Mouse (Mus musculus): ENCODE results near the gene 1700061G19Rik. TPM values are rescaled to one million over a fixed set of nuclear protein-coding genes. Genes with fewer than 3 reads are reported as not detected.

The 1700061G19Rik gene
- polyA plus RNA-seq, 1 experiment from 2014 or later, result 0.19 TPM

GRCm38 (mm10) chr17:56934545-56935330 is 59.5 kb downstream of the 1700061G19Rik start:
- under 1% methylated on average over 45 of the region's 45 CpGs for WGBS
- peak; percentile 75 for ATAC-seq

GRCm38 (mm10) chr17:56935363-56936131 is 60.3 kb downstream of the 1700061G19Rik start, which contains the start of gene Mllt1:
Gene Mllt1 (minus strand): TSS chr17:56935415.
- peak; percentile 99 for ATAC-seq
- 4% methylated on average over 69 of the region's 76 CpGs for WGBS

More at GRCm38 (mm10) chr17:56934545-56935330, 59.5 kb downstream of the 1700061G19Rik start:
- H3K4me2 ChIP-seq (replicated peaks), result peak overlapping the region; percentile 90
- peak overlapping the region; percentile 95 for H3K9ac ChIP-seq
- peak overlapping the region; percentile 80 for H3K27ac ChIP-seq
- peak overlapping the region; percentile 94 for H3K4me3 ChIP-seq (replicated peaks)
- H3K9me3 ChIP-seq, result no peaks in the 10 kb centered on the region
- H3K27me3 ChIP-seq (replicated peaks), result no peaks in the 10 kb centered on the region
- H3K4me1 ChIP-seq (replicated peaks), result peaks cover 21% of the 10 kb centered on the region
- H3K36me3 ChIP-seq, result no peaks in the 10 kb centered on the region

GRCm38 (mm10) chr17:56936731-56937130 is 61.5 kb downstream of the 1700061G19Rik start:
- Histone ChIP-seq H3K4me1 (replicated peaks) (peaks cover 21% of the 10 kb centered on the region), H3K27ac (no peak overlapping the region), H3K9ac (no peak overlapping the region), H3K27me3 (replicated peaks) (no peaks in the 10 kb centered on the region), H3K36me3 (no peaks in the 10 kb centered on the region), H3K4me2 (replicated peaks) (no peak overlapping the region), H3K4me3 (replicated peaks) (no peak overlapping the region), H3K9me3 (no peaks in the 10 kb centered on the region)
- WGBS, result 92% methylated on average over 7 of the region's 7 CpGs
- no peak for ATAC-seq

More at GRCm38 (mm10) chr17:56935363-56936131, 60.3 kb downstream of the 1700061G19Rik start, which contains the start of gene Mllt1:
- Histone ChIP-seq H3K9me3 (no peaks in the 10 kb centered on the region), H3K4me1 (replicated peaks) (peaks cover 21% of the 10 kb centered on the region), H3K4me2 (replicated peaks) (peak within 1 kb of the TSS; percentile 90), H3K36me3 (no peaks in the 10 kb centered on the region), H3K27me3 (replicated peaks) (no peaks in the 10 kb centered on the region), H3K4me3 (replicated peaks) (peak within 1 kb of the TSS; percentile 94), H3K9ac (peak within 1 kb of the TSS; percentile 95), H3K27ac (peak within 1 kb of the TSS; percentile 80)

Other genes with a start within 250 kb of the 1700061G19Rik start
- gene Lonp1, start 248.6 kb upstream of the 1700061G19Rik start, polyA plus RNA-seq (2015; fragmentation: Nextera tagmentation; extraction: Ambion mirVana), result 62.6 and 70.0 TPM in 2 replicates
- gene Catsperd, start 247.3 kb upstream of the 1700061G19Rik start, polyA plus RNA-seq (2015; fragmentation: Nextera tagmentation; extraction: Ambion mirVana), result 0.48 and 0.68 TPM in 2 replicates
- gene Ranbp3, start 202.2 kb upstream of the 1700061G19Rik start, polyA plus RNA-seq (2015; fragmentation: Nextera tagmentation; extraction: Ambion mirVana), result 73.5 and 76.2 TPM in 2 replicates
- 471 and 522 TPM in 2 replicates for gene Ndufa11, start 157.7 kb upstream of the 1700061G19Rik start, polyA plus RNA-seq (2015; fragmentation: Nextera tagmentation; extraction: Ambion mirVana)
- gene Vmac, start 157.5 kb upstream of the 1700061G19Rik start, polyA plus RNA-seq (2015; fragmentation: Nextera tagmentation; extraction: Ambion mirVana), result 14.3 and 15.2 TPM in 2 replicates
- 9.9 and 10.7 TPM in 2 replicates for gene Nrtn, start 117.9 kb upstream of the 1700061G19Rik start, polyA plus RNA-seq (2015; fragmentation: Nextera tagmentation; extraction: Ambion mirVana)
- 38.7 and 42.8 TPM in 2 replicates for gene Dus3l, start 110.7 kb upstream of the 1700061G19Rik start, polyA plus RNA-seq (2015; fragmentation: Nextera tagmentation; extraction: Ambion mirVana)
- 1.2 and 1.6 TPM in 2 replicates for gene Prr22, start 105.2 kb upstream of the 1700061G19Rik start, polyA plus RNA-seq (2015; fragmentation: Nextera tagmentation; extraction: Ambion mirVana)
- gene Rfx2, start 44.5 kb upstream of the 1700061G19Rik start, polyA plus RNA-seq (2015; fragmentation: Nextera tagmentation; extraction: Ambion mirVana), result 3.1 and 4.4 TPM in 2 replicates
- not detected in 2 replicates for gene Acsbg2, start 1.0 kb upstream of the 1700061G19Rik start, polyA plus RNA-seq (2015; fragmentation: Nextera tagmentation; extraction: Ambion mirVana)
- 39.9 and 40.2 TPM in 2 replicates for gene Mllt1, start 59.9 kb downstream of the 1700061G19Rik start, polyA plus RNA-seq (2015; fragmentation: Nextera tagmentation; extraction: Ambion mirVana)
- gene Acer1, start 106.6 kb downstream of the 1700061G19Rik start, polyA plus RNA-seq (2015; fragmentation: Nextera tagmentation; extraction: Ambion mirVana), result 0.46 and 1.00 TPM in 2 replicates
- 149 and 166 TPM in 2 replicates for gene Clpp, start 114.8 kb downstream of the 1700061G19Rik start, polyA plus RNA-seq (2015; fragmentation: Nextera tagmentation; extraction: Ambion mirVana)
- 41.1 and 42.4 TPM in 2 replicates for gene Alkbh7, start 121.9 kb downstream of the 1700061G19Rik start, polyA plus RNA-seq (2015; fragmentation: Nextera tagmentation; extraction: Ambion mirVana)
- 0.45 TPM in 1 of 2 replicates, not detected in the other for gene Pspn, start 124.5 kb downstream of the 1700061G19Rik start, polyA plus RNA-seq (2015; fragmentation: Nextera tagmentation; extraction: Ambion mirVana)
- 60.0 and 61.8 TPM in 2 replicates for gene Gtf2f1, start 135.8 kb downstream of the 1700061G19Rik start, polyA plus RNA-seq (2015; fragmentation: Nextera tagmentation; extraction: Ambion mirVana)
- gene Gm17949, start 136.0 kb downstream of the 1700061G19Rik start, polyA plus RNA-seq (2015; fragmentation: Nextera tagmentation; extraction: Ambion mirVana), result 0.24 and 0.42 TPM in 2 replicates
- 37.5 and 38.9 TPM in 2 replicates for gene Khsrp, start 156.0 kb downstream of the 1700061G19Rik start, polyA plus RNA-seq (2015; fragmentation: Nextera tagmentation; extraction: Ambion mirVana)
- not detected in 2 replicates for gene Slc25a41, start 166.2 kb downstream of the 1700061G19Rik start, polyA plus RNA-seq (2015; fragmentation: Nextera tagmentation; extraction: Ambion mirVana)
- 90.2 and 91.6 TPM in 2 replicates for gene Crb3, start 183.6 kb downstream of the 1700061G19Rik start, polyA plus RNA-seq (2015; fragmentation: Nextera tagmentation; extraction: Ambion mirVana)
- 7.8 and 8.8 TPM in 2 replicates for gene Slc25a23, start 184.4 kb downstream of the 1700061G19Rik start, polyA plus RNA-seq (2015; fragmentation: Nextera tagmentation; extraction: Ambion mirVana)
- 6.5 and 6.7 TPM in 2 replicates for gene Dennd1c, start 203.0 kb downstream of the 1700061G19Rik start, polyA plus RNA-seq (2015; fragmentation: Nextera tagmentation; extraction: Ambion mirVana)
- gene Tubb4a, start 212.3 kb downstream of the 1700061G19Rik start, polyA plus RNA-seq (2015; fragmentation: Nextera tagmentation; extraction: Ambion mirVana), result 24.2 and 27.1 TPM in 2 replicates
- gene Tnfsf9, start 229.8 kb downstream of the 1700061G19Rik start, polyA plus RNA-seq (2015; fragmentation: Nextera tagmentation; extraction: Ambion mirVana), result 8.3 and 8.9 TPM in 2 replicates

Data from intestine, embryonic 15.5 days (tissue).